Mouse (Mus musculus) liver, embryonic 16.5 days (tissue): Measurements from ENCODE around the gene Mpv17. TPM values are rescaled to one million over a fixed set of nuclear protein-coding genes. Genes with fewer than 3 reads are reported as not detected.

Experiments used
- ATAC-seq: fragments of 200-750 bp; cut with Nextera tagmentation; 2 replicates; pipeline ENCODE4 v1.8.0; 2017; ENCODE audit warnings: low read depth, mild to moderate bottlenecking, moderate number of reproducible peaks, moderate library complexity
- H3K27ac ChIP-seq: fragments of 300-500 bp; sonication (generic); 2 replicates; pipeline ENCODE4 v1.5.1; 2014; ENCODE audit warnings: mild to moderate bottlenecking, low read length
- H3K27me3 ChIP-seq: fragments of 300-500 bp; sonication (generic); 2 replicates; pipeline ENCODE4 v1.6.1; 2014; ENCODE audit warnings: low read depth, low read length, mixed read lengths; ENCODE audit not compliant: control insufficient read depth, insufficient read depth
- H3K36me3 ChIP-seq: fragments of 300-500 bp; sonication (generic); 2 replicates; pipeline ENCODE4 v1.6.1; 2014; ENCODE audit warnings: mild to moderate bottlenecking; ENCODE audit not compliant: control insufficient read depth, insufficient read depth
- H3K4me1 ChIP-seq: fragments of 300-500 bp; sonication (generic); 2 replicates; pipeline ENCODE4 v1.6.1; 2014; ENCODE audit warnings: low read depth, low read length, mixed read lengths; ENCODE audit not compliant: control insufficient read depth
- H3K4me2 ChIP-seq: fragments of 300-500 bp; sonication (generic); 2 replicates; pipeline ENCODE4 v1.6.1; 2014; ENCODE audit warnings: low read depth, low read length, mixed read lengths
- H3K4me3 ChIP-seq: fragments of 300-500 bp; sonication (generic); 2 replicates; pipeline ENCODE4 v1.5.1; 2014; ENCODE audit warnings: low read depth, mild to moderate bottlenecking, low read length
- H3K9ac ChIP-seq: fragments of 300-500 bp; sonication (generic); 2 replicates; pipeline ENCODE4 v1.6.1; 2014; ENCODE audit warnings: low read depth, low read length
- H3K9me3 ChIP-seq: fragments of 300-500 bp; sonication (generic); replicated peaks from 2 replicates; pipeline ENCODE4 v1.6.1; 2016; ENCODE audit warnings: low read length; ENCODE audit not compliant: control insufficient read depth
- WGBS: fragments of 180-500 bp; shearing (Covaris S2); extraction: QIAGEN DNeasy Blood & Tissue Kit; methylation state at CpG from one replicate; pipeline ENCODE4 v1.1.7; 2014; ENCODE audit not compliant: insufficient replicate concordance; 5-methylcytosine and 5-hydroxymethylcytosine counted together
- polyA plus RNA-seq: library from polyadenylated mRNA; unstranded; fragments of >200 nt; fragmentation: Nextera tagmentation; extraction: Ambion mirVana; gene quantifications from 2 replicates; pipeline ENCODE4 v1.2.1, GENCODE M21; 2015

Gene Mpv17
- polyA plus RNA-seq, 1 experiment from 2014 or later: 21.5 TPM

- no peak overlapping the region for H3K27ac ChIP-seq
- WGBS: 45% methylated on average over 2 of the region's 2 CpGs
- H3K36me3 ChIP-seq: no peaks in the 10 kb centered on the region
- H3K4me2 ChIP-seq: no peak overlapping the region
- no peaks in the 10 kb centered on the region for H3K9me3 ChIP-seq
- ATAC-seq: no peak
- H3K4me3 ChIP-seq: no peak overlapping the region
- no peaks in the 10 kb centered on the region for H3K27me3 ChIP-seq
- H3K9ac ChIP-seq: no peak overlapping the region
- no peaks in the 10 kb centered on the region for H3K4me1 ChIP-seq
These were observed 30.6 kb downstream of the Mpv17 start for GRCm38 (mm10) chr5:31123481-31123880.

GRCm38 (mm10) chr5:31121111-31121510 is 32.9 kb downstream of the Mpv17 start:
- 34% methylated on average over 8 of the region's 8 CpGs for WGBS
- no peak overlapping the region for H3K4me2 ChIP-seq
- no peaks in the 10 kb centered on the region for H3K9me3 ChIP-seq
- no peak overlapping the region for H3K4me3 ChIP-seq
- H3K9ac ChIP-seq: no peak overlapping the region
- no peaks in the 10 kb centered on the region for H3K27me3 ChIP-seq
- ATAC-seq: no peak
- H3K36me3 ChIP-seq: no peaks in the 10 kb centered on the region
- no peaks in the 10 kb centered on the region for H3K4me1 ChIP-seq
- no peak overlapping the region for H3K27ac ChIP-seq

GRCm38 (mm10) chr5:31116912-31117311 is 37.1 kb downstream of the Mpv17 start:
- no peaks in the 10 kb centered on the region for H3K9me3 ChIP-seq
- no peak overlapping the region for H3K27ac ChIP-seq
- H3K4me2 ChIP-seq: no peak overlapping the region
- no peaks in the 10 kb centered on the region for H3K27me3 ChIP-seq
- ATAC-seq: no peak
- H3K4me3 ChIP-seq: no peak overlapping the region
- 23% methylated on average over 10 of the region's 10 CpGs for WGBS
- H3K4me1 ChIP-seq: no peaks in the 10 kb centered on the region
- H3K9ac ChIP-seq: no peak overlapping the region
- no peaks in the 10 kb centered on the region for H3K36me3 ChIP-seq

- Histone ChIP-seq H3K27me3 (no peaks in the 10 kb centered on the region), H3K4me2 (no peak within 1 kb of the TSS), H3K4me1 (no peaks in the 10 kb centered on the region), H3K4me3 (no peak within 1 kb of the TSS), H3K9ac (no peak within 1 kb of the TSS), H3K27ac (no peak within 1 kb of the TSS), H3K9me3 (no peaks in the 10 kb centered on the region), H3K36me3 (no peaks in the 10 kb centered on the region)
- no peak for ATAC-seq
- WGBS: 19% methylated on average over 3 of the region's 3 CpGs
These were observed 37.7 kb downstream of the Mpv17 start, which contains the start of gene Trim54 for GRCm38 (mm10) chr5:31116354-31116753. Gene Trim54 (plus strand): TSS chr5:31116712.

GRCm38 (mm10) chr5:31110781-31111180 is 43.3 kb downstream of the Mpv17 start:
- Histone ChIP-seq H3K4me1 (no peaks in the 10 kb centered on the region), H3K9ac (no peak overlapping the region), H3K27ac (no peak overlapping the region), H3K4me2 (no peak overlapping the region), H3K36me3 (no peaks in the 10 kb centered on the region), H3K27me3 (no peaks in the 10 kb centered on the region; the same call in 1 of the 2 replicates), H3K4me3 (no peak overlapping the region), H3K9me3 (no peaks in the 10 kb centered on the region)
- 20% methylated on average over 7 of the region's 7 CpGs for WGBS
- no peak for ATAC-seq

GRCm38 (mm10) chr5:31108000-31108490 is 46.0 kb downstream of the Mpv17 start, which contains the start of gene Slc30a3:
Gene Slc30a3 (minus strand): TSS chr5:31108237.
- Histone ChIP-seq H3K4me2 (no peak within 1 kb of the TSS), H3K4me3 (no peak within 1 kb of the TSS), H3K9ac (no peak within 1 kb of the TSS), H3K4me1 (no peaks in the 10 kb centered on the region), H3K9me3 (no peaks in the 10 kb centered on the region), H3K27me3 (no peaks in the 10 kb centered on the region; the same call in 1 of the 2 replicates), H3K36me3 (no peaks in the 10 kb centered on the region), H3K27ac (no peak within 1 kb of the TSS)
- no peak for ATAC-seq
- WGBS: 79% methylated on average over 18 of the region's 18 CpGs

GRCm38 (mm10) chr5:31105814-31106335 is 48.2 kb downstream of the Mpv17 start, which contains the start of gene Dnajc5g:
Gene Dnajc5g (plus strand): TSS chr5:31106285.
- no peaks in the 10 kb centered on the region for H3K36me3 ChIP-seq
- no peak within 1 kb of the TSS for H3K27ac ChIP-seq
- no peak for ATAC-seq
- H3K9ac ChIP-seq: no peak within 1 kb of the TSS
- 48% methylated on average over 9 of the region's 9 CpGs for WGBS
- no peak within 1 kb of the TSS for H3K4me3 ChIP-seq
- H3K27me3 ChIP-seq: no peaks in the 10 kb centered on the region; the same call in 1 of the 2 replicates
- H3K4me1 ChIP-seq: no peaks in the 10 kb centered on the region
- H3K9me3 ChIP-seq: no peaks in the 10 kb centered on the region
- H3K4me2 ChIP-seq: no peak within 1 kb of the TSS

GRCm38 (mm10) chr5:31095711-31096480 is 58.2 kb downstream of the Mpv17 start:
- Histone ChIP-seq H3K4me3 (peak overlapping the region; percentile 46), H3K9me3 (no peaks in the 10 kb centered on the region), H3K9ac (no peak overlapping the region), H3K4me1 (peaks cover 3% of the 10 kb centered on the region), H3K4me2 (peak overlapping the region; percentile 60), H3K27ac (no peak overlapping the region), H3K36me3 (no peaks in the 10 kb centered on the region), H3K27me3 (peaks cover 61% of the 10 kb centered on the region)
- WGBS: 24% methylated on average over 11 of the region's 11 CpGs
- ATAC-seq: no peak
